Mouse (Mus musculus) ES-Bruce4 (cell line): Measurements from ENCODE around the gene Rad51ap2. TPM values are rescaled to one million over a fixed set of nuclear protein-coding genes. Genes with fewer than 3 reads are reported as not detected.
A peak's percentile ranks its signal among the peaks of the same experiment; 100 is the strongest.

Source experiments
- H3K27ac ChIP-seq: 2 replicates; pipeline ENCODE4 v1.5.1; 2012; ENCODE audit warnings: low read length, inconsistent platforms; ENCODE audit not compliant: insufficient read depth
- H3K27me3 ChIP-seq: 2 replicates; pipeline ENCODE4 v1.6.1; 2012; ENCODE audit warnings: mild to moderate bottlenecking, low read length, inconsistent platforms; ENCODE audit not compliant: control insufficient read depth, poor library complexity, insufficient read depth, severe bottlenecking
- H3K36me3 ChIP-seq: 2 replicates; pipeline ENCODE4 v1.6.1; 2012; ENCODE audit warnings: inconsistent platforms, mild to moderate bottlenecking, low read length, moderate library complexity; ENCODE audit not compliant: control insufficient read depth, poor library complexity, insufficient read depth, severe bottlenecking
- H3K4me1 ChIP-seq: one replicate; pipeline ENCODE4 v1.8.1; 2011; ENCODE audit warnings: low read length; ENCODE audit not compliant: control insufficient read depth, insufficient read depth
- H3K4me3 ChIP-seq: 2 replicates; pipeline ENCODE4 v1.5.1; 2011; ENCODE audit warnings: low read depth, mild to moderate bottlenecking, low read length
- H3K9ac ChIP-seq: 2 replicates; pipeline ENCODE4 v1.6.1; 2012; ENCODE audit warnings: low read depth, mild to moderate bottlenecking, inconsistent platforms; ENCODE audit not compliant: poor library complexity, severe bottlenecking
- H3K9me3 ChIP-seq: replicated peaks from 2 replicates; pipeline ENCODE4 v1.6.1; 2012; ENCODE audit warnings: mild to moderate bottlenecking, low read length, inconsistent platforms; ENCODE audit not compliant: control insufficient read depth, poor library complexity, insufficient read depth, severe bottlenecking
- CTCF ChIP-seq: IDR thresholded peaks from one replicate; pipeline ENCODE4 v1.8.1; 2011; ENCODE audit warnings: low read depth, low read length
- EP300 ChIP-seq: IDR thresholded peaks from 2 replicates; pipeline ENCODE4 v1.6.1; 2011; ENCODE audit warnings: low read depth, low read length; ENCODE audit not compliant: insufficient read depth
- POLR2A ChIP-seq: IDR thresholded peaks from one replicate; pipeline ENCODE4 v1.8.1; 2011; ENCODE audit warnings: low read length; ENCODE audit not compliant: insufficient read depth
- polyA plus RNA-seq: library from polyadenylated mRNA; stranded (reverse); fragments of >200 nt; gene quantifications from 2 replicates; pipeline ENCODE4 v1.2.4, GENCODE M21; 2011; ENCODE audit warnings: low read depth; ENCODE audit not compliant: missing spikeins, insufficient read depth, insufficient read length

Rad51ap2 gene
- polyA plus RNA-seq, 1 experiment = not detected

- Histone ChIP-seq H3K27me3 (0 out of 2 replicates have a peak, but pooled peaks cover 5% of the 10 kb centered on the region), H3K27ac (no peak overlapping the region)
- TF ChIP-seq POLR2A = no peak
- TF ChIP-seq EP300 = no peak
- TF ChIP-seq CTCF = no peak
These were observed 21.4 kb upstream of the Rad51ap2 start for GRCm38 (mm10) chr12:11434446-11434845.

GRCm38 (mm10) chr12:11435246-11436022 lies 20.4 kb upstream of the Rad51ap2 start:
- Histone ChIP-seq H3K4me3 (no peak overlapping the region), H3K4me1 (no peaks in the 10 kb centered on the region), H3K9ac (no peak overlapping the region), H3K27me3 (0 out of 2 replicates have a peak, but pooled peaks cover 5% of the 10 kb centered on the region), H3K27ac (no peak overlapping the region), H3K36me3 (no peaks in the 10 kb centered on the region), H3K9me3 (0 out of 2 replicates have a peak, but pooled peaks cover 3% of the 10 kb centered on the region)
- TF ChIP-seq POLR2A (no peak), CTCF (no peak), EP300 (no peak)

More at GRCm38 (mm10) chr12:11434446-11434845, 21.4 kb upstream of the Rad51ap2 start:
- Histone ChIP-seq H3K36me3 (no peaks in the 10 kb centered on the region), H3K9me3 (0 out of 2 replicates have a peak, but pooled peaks cover 3% of the 10 kb centered on the region), H3K9ac (no peak overlapping the region), H3K4me1 (no peaks in the 10 kb centered on the region), H3K4me3 (no peak overlapping the region)

GRCm38 (mm10) chr12:11436023-11436350 lies 19.9 kb upstream of the Rad51ap2 start:
- no peaks in the 10 kb centered on the region for H3K36me3 ChIP-seq
- 0 out of 2 replicates have a peak, but pooled peaks cover 5% of the 10 kb centered on the region for H3K27me3 ChIP-seq
- 0 out of 2 replicates have a peak, but pooled peaks cover 3% of the 10 kb centered on the region for H3K9me3 ChIP-seq
- no peak overlapping the region for H3K4me3 ChIP-seq
- no peaks in the 10 kb centered on the region for H3K4me1 ChIP-seq
- TF ChIP-seq CTCF = no peak
- TF ChIP-seq POLR2A = no peak
- no peak for TF ChIP-seq EP300
- no peak overlapping the region for H3K27ac ChIP-seq
- no peak overlapping the region for H3K9ac ChIP-seq

GRCm38 (mm10) chr12:11436497-11437265 lies 19.2 kb upstream of the Rad51ap2 start, which contains the start of gene Vsnl1:
Gene Vsnl1, minus strand, starts transcription at chr12:11436613.
- H3K9ac ChIP-seq = no peak within 1 kb of the TSS
- no peak within 1 kb of the TSS for H3K4me3 ChIP-seq
- TF ChIP-seq EP300 (no peak), POLR2A (no peak), CTCF (no peak)
- H3K4me1 ChIP-seq = no peaks in the 10 kb centered on the region
- H3K9me3 ChIP-seq = 0 out of 2 replicates have a peak, but pooled peaks cover 3% of the 10 kb centered on the region
- H3K27me3 ChIP-seq = 0 out of 2 replicates have a peak, but pooled peaks cover 5% of the 10 kb centered on the region
- H3K27ac ChIP-seq = no peak within 1 kb of the TSS
- H3K36me3 ChIP-seq = no peaks in the 10 kb centered on the region

- Histone ChIP-seq H3K36me3 (no peaks in the 10 kb centered on the region), H3K4me3 (no peak overlapping the region), H3K4me1 (no peaks in the 10 kb centered on the region), H3K9me3 (0 out of 2 replicates have a peak, but pooled peaks cover 3% of the 10 kb centered on the region), H3K27ac (no peak overlapping the region), H3K27me3 (0 out of 2 replicates have a peak, but pooled peaks cover 5% of the 10 kb centered on the region), H3K9ac (peak overlapping the region; percentile 36; the same call in 1 of the 2 replicates)
- no peak for TF ChIP-seq POLR2A
- TF ChIP-seq CTCF = peak; percentile 64
These were observed 18.5 kb upstream of the Rad51ap2 start for GRCm38 (mm10) chr12:11437266-11437906.
